Mouse (Mus musculus) right cerebral cortex, postnatal 4 days (tissue): ENCODE results near the gene Tmem100.

ENCODE experiments used
- DNase-seq: peaks from one replicate; pipeline ENCODE4 v3.0.0-alpha.2; 2022

Gene Tmem100

DNA sequence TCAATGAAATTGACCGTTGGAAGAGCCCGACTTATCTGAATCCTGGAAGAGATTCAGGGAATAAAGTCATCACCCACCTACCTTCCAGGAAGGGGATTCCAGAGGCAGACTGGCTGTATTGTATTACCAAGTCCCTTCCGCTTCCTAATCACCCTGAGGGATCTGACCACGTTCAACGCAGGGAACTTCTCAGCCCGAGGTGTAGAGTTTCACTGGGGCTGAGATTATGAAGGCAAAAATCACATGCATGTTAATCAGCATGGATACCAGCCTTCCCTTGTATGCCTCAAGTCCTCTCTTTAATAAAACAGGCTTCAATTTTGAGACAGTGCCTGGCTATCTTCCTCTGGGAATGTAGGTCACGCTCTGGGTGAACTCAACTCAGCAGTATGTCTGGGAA, 14.9 kb upstream of the Tmem100 start:
- no peak for DNase-seq

DNA sequence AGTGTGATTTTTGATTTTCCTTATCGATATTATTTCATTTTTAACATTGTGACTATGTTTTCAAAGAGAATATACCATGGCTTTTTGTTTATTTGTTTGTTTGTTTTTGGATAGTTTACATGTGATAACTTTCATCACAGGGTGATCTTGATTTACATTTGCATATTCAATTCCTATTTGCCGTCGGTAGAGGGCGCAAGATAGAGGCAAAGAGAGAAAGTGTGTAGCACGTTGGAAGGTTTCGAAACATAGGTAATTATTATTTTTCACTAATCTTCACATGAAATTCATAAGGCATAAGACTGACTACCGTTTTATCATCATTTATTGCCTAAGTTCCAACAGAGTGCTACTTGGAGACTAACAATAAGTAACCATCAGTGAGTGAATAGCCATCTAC, 11.0 kb upstream of the Tmem100 start:
- DNase-seq = peak; percentile 42

DNA sequence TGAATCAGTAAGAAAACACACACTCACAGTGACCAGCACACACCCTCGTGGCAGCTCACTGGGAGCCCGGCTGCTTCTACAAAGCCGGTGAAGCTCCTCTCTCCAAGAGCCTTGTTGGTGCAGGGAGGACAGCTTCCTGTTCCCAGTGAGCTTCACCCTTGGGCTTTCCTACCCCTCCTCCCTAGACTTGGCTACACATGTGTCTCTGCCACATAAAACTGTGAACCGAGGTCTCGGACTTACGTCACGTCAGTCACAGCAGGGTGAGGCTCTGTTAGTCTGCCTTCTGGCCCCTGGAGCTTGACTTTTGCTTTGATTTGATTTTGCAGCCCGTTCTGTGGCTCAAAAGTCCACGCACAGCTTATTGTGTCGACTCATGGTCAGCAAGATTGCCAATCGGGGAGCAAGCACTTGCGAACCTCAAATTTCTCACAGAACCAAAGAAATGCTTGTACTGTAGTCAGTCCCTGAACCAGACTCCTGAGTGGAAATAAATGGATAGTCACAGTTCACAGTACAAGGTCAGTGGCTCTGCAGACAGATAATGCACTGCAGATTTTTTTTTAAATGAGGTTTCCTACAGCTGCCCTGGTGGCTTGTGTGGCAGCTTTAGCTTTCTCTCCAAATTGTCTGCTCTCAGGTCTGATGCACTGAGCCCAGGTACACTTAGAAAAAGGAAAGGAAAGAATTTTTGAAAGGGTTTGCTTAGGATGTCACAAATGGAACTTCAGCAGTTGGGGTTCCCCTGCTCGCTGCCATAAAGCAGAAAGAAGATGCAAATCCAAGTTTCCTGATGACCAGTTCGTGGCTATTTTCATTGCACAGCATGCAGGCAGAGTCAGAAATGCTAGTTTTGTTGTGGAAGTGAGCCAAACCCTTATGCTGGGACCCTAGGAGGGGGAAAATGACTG, 4.0 kb upstream of the Tmem100 start:
- no peak for DNase-seq

DNA sequence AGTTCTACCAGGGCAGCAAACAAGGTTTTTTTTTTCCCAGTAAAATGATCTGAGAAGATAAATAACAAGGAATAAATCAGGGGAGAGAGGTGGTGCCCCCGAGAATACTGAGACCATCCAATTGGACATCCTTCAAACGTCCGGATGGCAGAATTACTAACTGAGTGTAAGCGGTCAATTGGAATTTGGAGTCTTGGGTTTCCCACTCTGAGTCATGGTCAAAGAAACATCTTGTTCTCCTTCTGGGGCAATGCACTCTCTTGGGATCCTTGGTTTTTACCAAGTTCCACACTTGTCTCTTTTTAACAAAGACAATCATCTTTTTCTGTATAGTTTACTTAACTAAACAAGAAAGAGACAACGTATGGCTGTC, 3.4 kb upstream of the Tmem100 start:
- no peak for DNase-seq

DNA sequence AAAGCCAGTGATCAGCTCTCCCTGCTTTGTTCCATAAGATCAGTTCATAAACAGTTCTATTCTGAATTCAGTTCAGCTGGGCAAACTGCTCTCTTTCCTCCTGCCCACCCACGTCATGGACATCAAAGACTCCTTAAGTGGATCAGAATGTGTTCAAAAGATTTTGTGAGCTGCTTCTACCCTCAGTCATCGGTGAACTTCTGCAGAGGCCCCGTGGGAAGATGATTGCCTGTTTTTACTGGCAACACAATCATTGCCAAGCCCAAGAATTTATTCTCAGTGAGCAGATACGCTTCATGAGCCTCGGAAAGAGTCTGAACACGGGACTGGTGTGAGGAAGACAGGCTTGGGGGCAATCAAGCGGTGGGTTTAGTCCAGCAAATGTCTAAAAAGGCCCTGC, 2.9 kb upstream of the Tmem100 start:
- DNase-seq = no peak

DNA sequence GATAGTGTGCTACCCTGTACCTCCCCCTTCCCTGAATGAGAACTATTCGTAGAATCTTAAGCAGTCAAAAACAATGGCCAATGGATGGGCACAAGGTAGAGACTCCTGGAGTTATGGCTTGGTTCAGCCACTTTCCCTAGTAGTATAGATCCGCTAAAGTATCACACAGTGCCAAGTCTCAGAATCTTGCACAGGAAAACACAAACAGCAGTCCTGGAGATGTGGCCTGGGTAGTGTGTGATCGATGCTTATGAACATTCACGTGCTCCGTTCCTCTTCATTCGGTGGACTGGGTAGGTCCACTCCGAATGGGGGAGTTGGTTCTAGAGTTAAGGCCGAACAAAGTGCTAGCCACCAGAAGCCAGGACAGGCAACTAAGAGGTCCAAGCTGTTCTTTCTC, 1.4 kb upstream of the Tmem100 start:
- DNase-seq = no peak

DNA sequence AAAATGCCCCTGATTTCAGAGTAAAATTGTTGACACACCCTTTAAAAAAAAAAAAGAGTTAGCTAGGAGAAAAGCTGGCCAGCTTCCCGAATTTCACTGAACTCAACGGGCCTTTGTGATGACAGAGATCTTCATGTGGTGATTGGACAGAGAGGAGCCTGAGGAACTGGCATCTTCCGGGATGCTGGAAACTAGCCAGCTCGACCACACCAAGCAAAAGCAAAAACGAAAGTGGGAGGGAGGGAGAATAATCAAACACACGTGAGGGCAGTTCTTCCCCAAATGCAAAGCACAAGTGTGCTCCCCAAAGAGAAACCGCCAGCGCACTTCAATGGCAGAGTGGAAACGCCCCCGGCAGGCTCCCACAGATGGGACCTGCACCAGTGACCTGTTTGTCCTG, 794 bp upstream of the Tmem100 start:
- peak; percentile 45 for DNase-seq

DNA sequence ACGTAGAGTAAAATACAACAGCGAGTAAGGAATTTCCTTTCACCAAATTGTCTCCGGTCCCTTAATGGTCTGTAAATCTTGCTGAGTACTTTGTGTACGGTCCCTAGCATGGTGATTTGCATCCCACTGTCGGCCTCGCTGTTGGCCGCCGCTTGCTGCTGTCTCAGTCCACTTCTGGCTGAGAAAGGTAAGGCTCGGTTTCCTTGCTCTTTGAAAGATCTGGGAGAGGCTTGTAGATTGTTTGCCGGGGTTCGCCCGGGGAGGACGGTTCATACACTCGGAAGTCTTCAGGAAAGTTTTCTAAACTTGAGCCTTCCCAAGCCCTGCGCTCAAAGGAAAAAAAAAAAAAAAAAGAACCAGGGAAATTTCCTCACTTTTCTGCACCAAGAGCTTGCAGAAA, 409 bp downstream of the Tmem100 start:
- peak; percentile 19 for DNase-seq

DNA sequence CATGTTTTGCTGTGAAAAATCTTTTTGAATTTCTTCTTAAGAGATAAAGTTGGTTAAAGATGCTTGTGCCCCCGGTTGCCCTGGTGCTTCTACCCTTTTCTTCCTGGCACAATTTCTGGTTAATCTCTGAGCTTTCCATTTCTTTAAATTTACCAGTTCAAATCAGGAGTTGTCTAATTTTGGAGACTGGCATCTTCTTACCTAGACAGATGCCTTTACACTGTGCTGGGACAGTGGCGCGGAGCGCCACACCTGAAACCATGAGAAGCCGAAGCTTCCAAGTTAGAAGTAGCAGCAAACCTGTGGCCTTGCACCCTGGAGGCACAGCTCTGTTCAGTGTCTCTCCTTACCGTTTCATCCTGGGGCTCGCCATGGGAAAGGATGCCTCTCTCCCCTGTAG, 928 bp downstream of the Tmem100 start:
- DNase-seq = no peak

DNA sequence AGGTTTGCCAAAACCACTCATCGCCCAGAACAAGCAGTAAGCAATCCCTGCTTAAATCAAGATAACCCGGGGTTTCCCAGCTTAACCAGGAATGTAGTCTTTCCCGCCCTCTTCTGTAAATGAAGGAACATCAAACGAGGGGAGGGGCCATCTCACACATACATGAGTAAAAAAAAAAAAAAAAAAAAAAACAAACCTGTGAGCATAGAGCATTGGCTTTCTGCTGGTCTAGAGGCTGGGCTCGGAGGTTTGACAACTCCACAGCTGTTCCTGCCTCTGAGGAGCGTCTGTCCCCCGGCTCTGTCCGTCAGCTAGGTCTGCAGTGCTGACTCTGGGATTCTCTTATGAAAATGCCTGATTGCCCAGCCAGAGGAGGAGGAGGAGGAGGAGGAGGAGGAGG, 2.7 kb downstream of the Tmem100 start:
- no peak for DNase-seq

DNA sequence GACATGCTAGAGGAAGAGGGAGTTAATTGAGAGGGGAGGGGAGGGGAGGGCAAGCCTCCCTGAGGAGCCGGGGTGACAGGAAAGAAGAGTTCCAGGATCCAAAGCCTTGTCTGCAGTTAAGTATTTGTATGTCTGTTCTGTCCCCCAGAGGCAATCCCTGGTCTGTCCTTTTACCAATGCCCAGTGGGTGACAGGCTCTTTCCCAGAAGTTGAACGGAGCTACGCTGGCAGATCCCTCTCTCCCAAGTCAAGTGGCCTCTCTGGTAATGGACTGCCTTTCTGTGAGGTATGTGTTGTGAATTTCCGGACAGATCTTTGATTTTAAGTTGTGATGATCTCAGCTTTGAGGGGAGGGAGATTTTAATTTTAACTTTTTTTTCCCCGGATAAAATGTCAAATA, 3.3 kb downstream of the Tmem100 start:
- no peak for DNase-seq

DNA sequence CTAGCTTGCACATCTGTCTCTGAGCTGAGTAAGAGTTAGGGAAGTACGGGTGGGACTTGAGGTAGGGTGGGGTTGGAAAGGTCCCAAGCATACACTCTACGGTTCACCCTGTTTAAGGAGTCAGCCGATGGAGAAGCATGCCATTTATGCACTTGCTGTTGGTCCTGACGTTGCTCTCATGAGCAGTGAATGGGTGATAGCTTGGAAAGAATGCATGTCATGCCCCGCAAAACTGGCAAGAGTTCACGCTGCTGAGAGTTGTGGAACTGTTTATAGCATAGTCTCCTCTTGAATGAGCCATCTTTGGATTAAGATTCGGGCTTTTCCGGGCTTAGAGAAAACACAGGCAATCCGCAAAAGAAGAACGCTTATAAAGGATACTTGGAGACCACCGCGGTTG, 4.5 kb downstream of the Tmem100 start:
- DNase-seq = no peak

DNA sequence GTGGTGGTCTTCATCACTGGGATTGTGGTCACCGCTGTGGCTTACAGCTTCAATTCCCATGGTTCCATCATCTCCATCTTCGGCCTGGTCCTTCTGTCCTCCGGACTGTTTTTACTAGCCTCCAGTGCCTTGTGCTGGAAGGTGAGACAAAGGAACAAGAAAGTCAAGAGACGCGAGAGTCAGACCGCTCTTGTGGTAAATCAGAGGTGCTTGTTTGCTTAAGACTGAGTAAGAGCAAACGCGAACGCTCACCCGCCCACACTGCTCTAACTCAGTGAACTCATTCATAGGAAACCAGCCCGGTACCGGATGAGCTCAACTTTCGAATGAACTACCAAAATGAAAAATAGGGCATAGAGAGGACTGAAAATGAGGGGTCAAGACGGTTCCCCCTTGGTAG, 5.4 kb downstream of the Tmem100 start:
- no peak for DNase-seq

DNA sequence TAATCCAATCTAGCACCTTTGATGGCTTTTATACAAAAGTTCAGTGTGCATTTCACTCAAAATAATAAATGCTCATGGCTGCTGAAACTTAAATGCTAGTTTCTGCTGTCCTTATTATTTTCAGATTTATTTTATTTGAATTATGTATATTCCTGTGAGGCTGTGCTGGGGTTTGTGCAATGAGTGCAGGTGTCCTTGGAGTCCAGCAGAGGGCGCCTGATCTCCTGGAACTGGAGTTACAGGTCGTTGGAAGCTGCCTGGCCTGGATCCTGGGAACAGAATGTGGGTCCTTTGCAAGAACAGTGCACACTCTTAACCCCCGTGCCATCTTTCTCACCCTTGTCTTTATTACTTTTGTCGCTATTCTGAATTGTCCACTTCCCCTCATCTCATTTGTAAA, 6.3 kb downstream of the Tmem100 start:
- no peak for DNase-seq

DNA sequence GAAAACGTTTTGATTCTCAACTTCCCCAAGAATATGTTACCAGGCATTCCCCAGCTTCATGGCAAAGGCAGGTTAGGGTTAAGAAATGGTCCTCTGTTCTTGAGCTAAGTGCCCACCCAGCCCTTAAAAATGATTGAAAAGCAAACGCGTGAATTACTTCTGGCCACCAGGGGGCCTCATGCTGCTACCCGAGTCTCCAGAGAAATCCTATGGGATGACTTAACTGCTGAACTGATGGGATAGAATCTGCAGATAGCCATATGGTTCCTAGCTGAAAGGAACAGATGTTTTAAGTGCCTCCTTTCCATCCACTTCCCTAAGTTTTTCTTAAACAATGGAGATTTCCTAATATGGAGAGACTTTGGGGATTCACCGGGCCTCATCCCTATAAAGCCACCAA, 7.9 kb downstream of the Tmem100 start:
- DNase-seq = peak; percentile 20

DNA sequence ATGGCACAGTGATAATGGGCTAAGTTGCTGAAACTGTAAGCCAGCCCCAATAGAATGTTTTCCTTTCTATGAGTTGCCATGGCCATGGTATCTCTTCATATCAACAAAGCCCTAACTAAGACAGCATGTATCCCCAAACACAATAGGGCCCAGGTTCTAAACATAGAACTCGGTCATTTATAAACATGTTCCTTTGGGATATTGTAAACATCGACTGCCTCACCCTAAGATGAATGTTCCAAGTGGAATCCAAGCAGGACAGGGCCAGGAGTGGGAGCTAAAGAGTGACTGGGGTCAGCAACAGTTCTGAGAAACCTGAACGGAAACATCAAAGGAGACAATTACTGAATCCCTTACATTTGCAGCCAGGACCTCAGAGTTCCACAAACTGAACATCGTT, 14.3 kb downstream of the Tmem100 start:
- no peak for DNase-seq

DNA sequence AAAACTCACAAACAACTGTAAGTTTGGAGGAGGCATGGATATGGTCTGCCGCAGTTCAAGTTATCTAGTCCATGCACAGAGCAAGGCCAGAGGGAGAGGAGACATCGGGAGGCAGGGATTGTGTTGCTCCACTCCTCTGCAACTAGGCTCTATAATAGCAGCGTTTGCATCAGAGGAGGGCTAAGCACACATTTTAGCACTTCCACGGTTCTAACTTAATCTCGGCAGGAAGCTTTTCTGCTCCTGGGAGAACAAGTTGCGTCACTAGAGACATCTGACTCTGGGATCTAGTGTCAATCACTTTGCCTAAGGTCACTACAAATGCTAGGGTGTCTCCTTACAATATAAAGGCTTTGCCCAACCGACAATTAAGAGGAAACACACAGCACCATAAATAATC, 16.1 kb downstream of the Tmem100 start:
- DNase-seq = no peak

DNA sequence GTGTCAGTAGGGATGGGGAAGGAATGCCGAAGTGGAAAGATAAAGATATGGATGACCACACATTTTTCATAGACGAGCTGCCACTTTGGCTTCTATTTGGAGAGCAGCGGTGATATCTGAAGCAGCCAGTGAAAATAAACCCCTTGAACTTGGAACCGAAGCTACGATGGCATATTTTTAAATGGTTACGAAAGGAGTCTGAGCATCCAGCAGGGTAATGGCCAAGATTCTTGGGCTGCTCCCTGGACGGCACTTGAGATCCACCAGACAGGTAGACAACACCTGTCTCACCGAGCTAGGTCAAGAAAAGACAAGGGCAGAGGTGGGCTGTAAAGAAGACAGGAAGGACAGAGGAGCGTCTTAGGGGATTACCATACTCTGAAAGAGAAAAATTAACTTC, 17.1 kb downstream of the Tmem100 start:
- DNase-seq = no peak

DNA sequence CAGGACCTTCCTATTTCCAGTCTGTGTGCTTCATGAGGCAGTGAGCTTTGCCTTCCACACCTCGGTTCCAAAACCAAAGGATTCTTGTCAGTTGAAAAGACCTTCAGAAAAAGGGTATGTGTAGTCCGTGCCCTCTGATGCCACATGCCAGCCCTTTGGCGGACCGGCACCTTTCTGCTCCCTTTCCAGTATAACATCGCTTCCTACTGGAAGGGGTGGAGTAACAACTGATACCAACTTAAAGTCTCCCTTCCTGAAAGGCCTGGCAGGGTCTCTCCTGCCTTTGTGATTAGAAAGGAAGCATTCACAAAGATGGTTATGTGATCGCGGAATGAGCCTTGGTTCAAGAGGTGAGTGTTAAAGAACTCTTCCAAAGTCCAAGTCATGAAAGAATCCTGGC, 19.9 kb downstream of the Tmem100 start:
- no peak for DNase-seq

DNA sequence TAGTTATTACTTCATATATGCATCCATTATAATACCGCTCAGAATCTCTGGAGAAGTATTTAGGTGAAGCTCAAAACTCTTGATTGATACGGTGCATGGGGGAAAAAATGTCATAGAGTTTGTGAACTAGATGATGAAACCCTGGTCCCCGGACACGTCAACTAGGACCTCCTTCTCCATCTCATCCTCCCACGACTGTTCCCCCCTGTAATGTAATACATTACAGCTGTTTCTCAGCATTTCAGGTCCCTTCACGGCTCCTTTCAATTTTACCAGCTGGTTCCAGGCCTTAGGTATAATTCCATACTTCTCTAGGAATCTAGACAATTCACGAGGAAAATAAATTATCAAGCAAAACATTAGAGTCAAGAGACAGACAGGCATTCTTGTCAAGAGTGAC, 22.6 kb downstream of the Tmem100 start:
- no peak for DNase-seq

DNA sequence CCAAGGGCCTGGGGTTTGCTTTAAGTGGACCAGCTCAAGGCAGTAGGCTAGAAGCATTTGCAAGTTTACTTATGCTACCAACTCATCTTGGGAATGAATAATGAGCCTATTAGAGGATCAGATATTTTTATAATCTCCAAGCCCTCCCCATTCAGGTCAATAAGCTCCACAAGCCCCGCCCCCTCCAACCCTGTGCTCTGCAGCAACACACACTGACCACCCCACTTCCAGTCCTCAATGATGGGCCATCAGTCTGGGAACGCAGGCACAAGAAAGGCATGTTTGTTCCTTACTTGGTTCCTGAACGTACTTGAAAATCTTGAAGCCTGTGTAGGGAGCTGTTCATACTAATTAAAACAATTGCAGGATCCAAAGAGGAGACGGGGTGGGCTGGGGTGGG, 23.7 kb downstream of the Tmem100 start:
- DNase-seq = no peak

DNA sequence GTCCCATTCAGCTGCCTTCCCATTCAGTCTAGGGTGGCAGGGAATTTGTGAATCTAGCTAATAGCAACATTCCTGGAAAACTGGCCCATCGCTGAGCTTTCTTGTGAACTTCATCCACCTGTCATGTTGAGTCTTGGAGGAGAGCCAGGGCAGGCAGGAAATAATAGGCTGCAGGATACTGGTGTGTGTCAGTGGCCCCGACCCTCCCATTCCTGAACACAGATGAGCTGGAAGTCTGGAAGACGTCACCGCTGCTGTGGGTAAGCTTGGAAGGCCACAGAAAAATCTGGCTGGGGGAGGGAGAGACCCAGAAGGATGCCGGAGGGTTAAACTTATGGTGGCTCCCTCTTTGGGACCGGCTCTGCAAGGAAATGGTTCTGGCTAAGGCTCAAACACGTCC, 24.3 kb downstream of the Tmem100 start:
- no peak for DNase-seq

DNA sequence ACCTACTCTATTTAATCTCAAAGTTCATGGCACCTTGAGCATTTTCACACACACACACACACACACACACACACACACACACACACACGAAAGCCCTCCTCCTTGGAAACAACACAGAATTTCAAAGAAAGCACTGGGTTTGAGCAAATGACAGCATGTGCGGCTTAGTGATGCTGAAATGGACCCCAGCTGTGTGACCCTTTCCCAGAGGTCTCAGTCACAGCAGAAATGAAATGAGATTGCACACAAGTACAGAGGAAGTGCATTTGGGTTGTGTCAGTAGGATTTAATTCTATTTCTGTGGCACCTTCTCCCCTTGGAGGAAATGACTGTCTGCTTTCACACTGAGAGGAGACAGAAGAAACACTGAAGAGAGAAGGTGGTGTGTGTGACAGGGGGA, 26.9 kb downstream of the Tmem100 start:
- no peak for DNase-seq

DNA sequence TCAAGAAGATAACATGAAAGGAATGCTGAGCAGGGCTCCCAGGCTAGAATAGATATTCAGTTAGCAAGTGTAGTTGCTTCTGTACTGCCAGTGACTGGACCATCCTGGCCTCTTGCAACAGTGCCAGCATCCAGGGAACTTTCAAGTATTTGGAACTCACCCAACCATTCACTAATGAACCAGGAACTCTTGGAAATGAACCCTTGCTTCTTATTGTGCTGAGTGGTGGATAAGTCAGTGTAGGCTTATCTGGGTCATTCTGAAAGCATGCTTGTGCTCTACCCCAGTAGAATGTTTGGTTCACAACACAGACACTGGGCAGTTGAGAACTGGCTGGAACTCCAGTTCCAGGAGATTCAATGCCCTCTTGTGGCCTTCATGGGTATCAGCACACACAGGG, 29.1 kb downstream of the Tmem100 start:
- DNase-seq = no peak

DNA sequence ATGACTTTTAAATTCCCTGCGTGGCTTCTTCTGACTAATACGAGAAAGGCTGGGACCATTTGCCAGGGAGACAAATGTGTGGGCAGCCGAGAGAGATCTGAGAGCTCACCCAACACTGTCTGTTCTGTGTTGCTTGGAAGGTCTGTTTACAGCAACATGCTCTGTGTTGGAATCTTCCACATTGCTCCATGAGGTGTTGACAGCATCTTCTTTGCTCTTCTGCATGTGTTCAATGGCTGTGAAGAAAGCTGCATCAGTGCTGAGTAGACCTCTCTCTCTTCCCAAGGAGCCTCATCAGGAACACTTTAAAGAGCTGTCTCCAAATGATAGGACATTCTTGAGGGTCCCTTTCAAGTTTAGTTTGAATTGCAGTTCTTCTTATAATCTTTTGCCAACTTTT, 32.5 kb downstream of the Tmem100 start:
- DNase-seq = no peak
